Mouse (Mus musculus) ES-E14 (cell line): Measurements from ENCODE around the gene Rap1gap. TPM values are rescaled to one million over a fixed set of nuclear protein-coding genes. Genes with fewer than 3 reads are reported as not detected.

Experiments used
- DNase-seq: peaks from one replicate; pipeline ENCODE4 v3.0.0-alpha.2; 2013; ENCODE audit warnings: low read depth, low spot score
- H3K27ac ChIP-seq: 2 replicates; pipeline ENCODE4 v1.5.1; 2012; ENCODE audit warnings: low read depth, mild to moderate bottlenecking, low read length, moderate library complexity, mixed read lengths; ENCODE audit not compliant: poor library complexity, insufficient read depth, severe bottlenecking
- H3K36me3 ChIP-seq: 2 replicates; pipeline ENCODE4 v1.6.1; 2012; ENCODE audit warnings: mild to moderate bottlenecking, low read length, moderate library complexity, mixed read lengths; ENCODE audit not compliant: control insufficient read depth, poor library complexity, insufficient read depth, severe bottlenecking
- H3K4me1 ChIP-seq, 2 experiments: fragments of 150-350 bp in 1 of 2; sonication (generic) in 1 of 2; 2 replicates each; pipeline ENCODE4 v1.6.1; 2012; ENCODE audit warnings: low read length in 2 of 2, mild to moderate bottlenecking in 1 of 2, mixed read lengths in 1 of 2; ENCODE audit not compliant: control insufficient read depth in 2 of 2, insufficient read depth in 2 of 2, poor library complexity in 1 of 2
- H3K4me3 ChIP-seq, 2 experiments: fragments of 150-350 bp in 1 of 2; sonication (generic) in 1 of 2; 2 replicates each; pipeline ENCODE4 v1.5.1; 2012; ENCODE audit warnings: low read length in 2 of 2, low read depth in 1 of 2, mild to moderate bottlenecking in 1 of 2, mixed read lengths in 1 of 2; ENCODE audit not compliant: insufficient read depth in 1 of 2, poor library complexity in 1 of 2, severe bottlenecking in 1 of 2
- H3K9ac ChIP-seq: 2 replicates; pipeline ENCODE4 v1.6.1; 2012; ENCODE audit warnings: low read depth, mild to moderate bottlenecking, low read length, mixed read lengths; ENCODE audit not compliant: poor library complexity, insufficient read depth, severe bottlenecking
- H3K9me3 ChIP-seq: fragments of 150-350 bp; sonication (generic); 2 replicates; pipeline ENCODE4 v1.6.1; 2012; ENCODE audit warnings: low read depth, mild to moderate bottlenecking, low read length; ENCODE audit not compliant: control insufficient read depth, insufficient read depth
- CHD2 ChIP-seq: IDR thresholded peaks from 2 replicates; pipeline ENCODE4 v1.6.1; 2014; ENCODE audit warnings: mild to moderate bottlenecking, low read depth, low read length, inconsistent platforms
- HCFC1 ChIP-seq: IDR thresholded peaks from 2 replicates; pipeline ENCODE4 v1.6.1; 2012; ENCODE audit warnings: low read length, inconsistent platforms, borderline replicate concordance; ENCODE audit not compliant: insufficient read depth
- MAFK ChIP-seq: IDR thresholded peaks from 2 replicates; pipeline ENCODE4 v1.6.1; 2014; ENCODE audit warnings: mild to moderate bottlenecking, low read depth, low read length, inconsistent platforms; ENCODE audit not compliant: insufficient read depth
- ZC3H11A ChIP-seq: IDR thresholded peaks from 2 replicates; pipeline ENCODE4 v1.6.1; 2012; ENCODE audit warnings: low read depth, mild to moderate bottlenecking, inconsistent platforms, low read length, borderline replicate concordance
- ZNF384 ChIP-seq: IDR thresholded peaks from 2 replicates; pipeline ENCODE4 v1.6.1; 2012; ENCODE audit warnings: low read depth, low read length, inconsistent platforms
- in situ Hi-C, 2 experiments: fragments of 600-800 bp; cut with MboI; formaldehyde crosslinking; loops; one replicate each; pipeline ENCODE4 v1.15.1; 2025; ENCODE audit warnings: low sequenced_read_pairs in 2 of 2, inconsistent platforms in 1 of 2; ENCODE audit not compliant: unreplicated experiment in 2 of 2
- total RNA-seq: library from RNA; depleted of rRNA; stranded (reverse); fragments of 300-350 nt; gene quantifications from 2 replicates; pipeline ENCODE4 v1.2.3, GENCODE M21; 2012

Rap1gap gene
- total RNA-seq, 1 experiment: 13.4 TPM

- H3K27ac ChIP-seq: no peak overlapping the region
- no peak for DNase-seq
These were observed 64.8 kb downstream of the Rap1gap start for GRCm38 (mm10) chr4:137729155-137729855.

GRCm38 (mm10) chr4:137730134-137730533 lies 65.6 kb downstream of the Rap1gap start:
- TF ChIP-seq MAFK (no peak), ZC3H11A (peak; percentile 98), CHD2 (no peak)
- in situ Hi-C loops: loop anchor here in 1 of 2 experiments (10.0 kb wide), 2 partner anchors 105 to 215 kb away; no protein-coding TSS in a partner anchor
- peak; percentile 84 for DNase-seq
- Histone ChIP-seq H3K9ac (no peak overlapping the region), H3K36me3 (peaks cover 7% of the 10 kb centered on the region; the same call in 1 of the 2 replicates), H3K4me3 (no peak overlapping the region), H3K27ac (no peak overlapping the region), H3K4me1 (peaks cover 0 to 35% of the 10 kb centered on the region in 2 experiments; a peak in 2 of 4 replicates), H3K9me3 (no peaks in the 10 kb centered on the region)

More at GRCm38 (mm10) chr4:137729155-137729855, 64.8 kb downstream of the Rap1gap start:
- peak overlapping the region; percentile 8 for H3K9ac ChIP-seq
- no peaks in the 10 kb centered on the region for H3K9me3 ChIP-seq
- peaks cover 10% of the 10 kb centered on the region; the same call in 1 of the 2 replicates for H3K36me3 ChIP-seq
- in situ Hi-C loops: no loop called here
- no peak for TF ChIP-seq HCFC1
- TF ChIP-seq CHD2: no peak
- no peak for TF ChIP-seq ZNF384
- TF ChIP-seq ZC3H11A: no peak
- no peak for TF ChIP-seq MAFK
- peak overlapping the region; percentile 48 to 62 for H3K4me3 ChIP-seq
- peaks cover 0 to 39% of the 10 kb centered on the region in 2 experiments; a peak in 2 of 4 replicates for H3K4me1 ChIP-seq

- H3K36me3 ChIP-seq: peaks cover 4% of the 10 kb centered on the region; the same call in 1 of the 2 replicates
- in situ Hi-C loops: loop anchor here in 1 of 2 experiments (10.0 kb wide), 2 partner anchors 104 to 214 kb away; no protein-coding TSS in a partner anchor
- H3K9ac ChIP-seq: no peak overlapping the region
- H3K27ac ChIP-seq: no peak overlapping the region
- no peak for TF ChIP-seq HCFC1
- TF ChIP-seq CHD2: no peak
- no peak for TF ChIP-seq ZC3H11A
- TF ChIP-seq ZNF384: no peak
- no peak for TF ChIP-seq MAFK
- peaks cover 0 to 34% of the 10 kb centered on the region in 2 experiments; a peak in 2 of 4 replicates for H3K4me1 ChIP-seq
- no peaks in the 10 kb centered on the region for H3K9me3 ChIP-seq
- DNase-seq: no peak
- no peak overlapping the region for H3K4me3 ChIP-seq
These were observed 66.2 kb downstream of the Rap1gap start for GRCm38 (mm10) chr4:137730757-137731156.

- no peak for DNase-seq
- TF ChIP-seq ZNF384 (no peak), HCFC1 (no peak), CHD2 (no peak), MAFK (no peak), ZC3H11A (no peak)
- no peaks in the 10 kb centered on the region for H3K9me3 ChIP-seq
- peaks cover 1 to 31% of the 10 kb centered on the region in 2 experiments; a peak in 2 of 4 replicates for H3K4me1 ChIP-seq
- H3K36me3 ChIP-seq: peaks cover 4% of the 10 kb centered on the region; the same call in 1 of the 2 replicates
- H3K4me3 ChIP-seq: no peak overlapping the region
- in situ Hi-C loops: loop anchor here in 1 of 2 experiments (10.0 kb wide), 2 partner anchors 103 to 213 kb away; no protein-coding TSS in a partner anchor
- no peak overlapping the region for H3K9ac ChIP-seq
- no peak overlapping the region for H3K27ac ChIP-seq
These were observed 67.4 kb downstream of the Rap1gap start for GRCm38 (mm10) chr4:137731891-137732290.
